Mouse (Mus musculus): Measurements from ENCODE around the gene Tnni3. TPM values are rescaled to one million over a fixed set of nuclear protein-coding genes. Genes with fewer than 3 reads are reported as not detected.

Gene Tnni3
- total RNA-seq, 2 experiments from 2014 or later = 5.2 to 6.0 TPM

DNA sequence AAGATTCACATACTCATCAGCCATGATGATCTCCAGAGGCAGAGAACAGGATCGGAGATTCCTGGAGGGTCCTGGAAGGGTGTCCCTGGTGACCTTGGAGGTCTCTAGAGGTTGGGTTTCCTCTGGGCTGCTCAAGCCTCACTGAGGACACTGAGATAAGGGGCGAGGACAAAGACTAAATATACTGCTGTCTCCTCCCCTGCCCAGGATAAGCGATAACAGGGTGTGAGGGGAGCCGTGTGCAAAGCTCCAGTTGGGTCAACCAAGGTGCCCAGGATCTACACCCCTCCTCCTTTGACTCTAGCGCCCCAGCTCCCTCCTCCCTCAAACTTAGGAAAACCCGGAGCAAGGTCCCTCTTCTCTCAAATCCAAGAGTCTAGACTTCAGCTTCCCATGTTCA, 1.7 kb downstream of the Tnni3 start:
- ATAC-seq (replicated peaks; ENCODE audit: poor library complexity) = no peak

GRCm38 (mm10) chr7:4521231-4522003, 2.6 kb downstream of the Tnni3 start:
- peak; percentile 18; the same call in 1 of the 2 replicates for ATAC-seq (replicated peaks; ENCODE audit: poor library complexity)

DNA sequence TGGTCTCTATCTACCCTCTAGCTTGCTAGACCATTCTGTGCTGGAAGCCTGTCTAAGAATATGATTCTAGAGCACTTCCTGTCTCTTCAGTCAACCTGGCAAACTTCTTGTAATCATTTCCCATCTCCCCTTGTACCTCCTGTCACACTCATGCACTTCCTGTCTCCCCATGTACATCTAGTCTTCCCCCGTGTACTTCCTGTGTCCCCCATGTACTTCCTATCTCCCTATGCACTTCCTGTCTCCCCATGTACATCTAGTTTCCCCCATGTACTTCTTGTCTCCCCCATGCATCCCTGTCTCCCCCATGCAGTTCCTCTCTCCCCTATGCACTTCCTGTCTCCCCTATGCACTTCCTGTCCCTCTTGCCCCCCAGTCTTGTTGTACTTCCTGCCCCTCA, 5.5 kb downstream of the Tnni3 start:
- ATAC-seq (replicated peaks; ENCODE audit: poor library complexity) = no peak

DNA sequence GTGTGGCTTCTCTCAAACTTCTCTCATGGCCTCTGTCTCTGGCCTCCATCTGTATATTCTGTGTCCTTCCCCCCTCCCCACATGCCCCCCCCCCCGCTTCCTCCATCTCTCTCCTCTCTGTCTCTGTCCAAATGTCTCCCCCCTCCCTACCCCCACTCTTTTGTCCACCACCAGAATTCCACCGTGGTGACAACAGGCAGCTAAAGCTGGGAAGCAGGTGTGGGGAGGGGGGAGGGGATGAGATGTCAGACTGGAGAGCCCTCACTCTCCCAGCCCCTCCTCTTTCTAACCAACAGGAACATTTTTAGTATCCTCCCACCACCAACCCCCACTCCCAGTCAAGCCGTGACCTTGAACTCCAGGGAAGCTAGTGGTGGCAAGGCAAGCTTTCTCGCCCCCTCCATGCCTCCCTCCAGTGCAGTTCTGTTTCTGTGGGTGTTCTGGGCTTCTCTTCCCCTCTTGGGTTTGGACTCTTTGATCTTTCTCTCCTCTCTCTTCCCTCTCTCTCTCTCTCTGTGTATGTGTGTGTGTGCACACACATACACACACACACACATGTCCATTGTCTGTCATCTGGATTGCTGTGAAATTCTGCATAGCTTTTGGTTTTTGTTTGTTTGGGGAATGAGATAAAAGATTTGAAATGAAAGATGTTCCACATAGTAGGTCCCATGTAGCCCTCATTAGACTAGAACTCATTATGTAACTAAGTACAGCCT, 7.5 kb downstream of the Tnni3 start, which contains the start of gene Tnnt1:
Tnnt1 (minus strand) TSS at position 51 of the 719 bp plus-strand sequence.
- ATAC-seq (replicated peaks; ENCODE audit: poor library complexity) = no peak

DNA sequence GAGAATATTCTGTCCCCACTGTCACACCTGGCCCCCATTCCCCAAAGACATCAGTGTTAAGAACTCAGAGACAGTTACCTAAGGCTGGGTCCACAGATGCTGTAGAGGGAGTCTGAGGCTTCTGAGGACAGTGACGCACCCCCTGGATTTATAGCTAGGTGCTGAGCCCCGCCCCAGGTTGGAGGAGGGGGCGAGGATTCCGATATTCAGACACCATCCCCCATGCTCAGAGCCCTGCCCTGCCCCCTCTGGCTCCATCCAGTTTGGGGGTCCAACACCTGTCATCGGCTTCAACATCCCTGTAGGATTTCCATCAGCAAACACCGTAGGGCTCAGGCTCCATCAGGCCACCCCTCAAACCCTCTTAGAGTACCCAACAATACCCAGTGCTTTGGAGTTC, 8.2 kb downstream of the Tnni3 start:
- no peak for ATAC-seq (replicated peaks; ENCODE audit: poor library complexity)

- no peak for ATAC-seq (replicated peaks; ENCODE audit: poor library complexity)
Measured at GRCm38 (mm10) chr7:4513829-4514712, 10.0 kb downstream of the Tnni3 start.

- peak; percentile 69 for ATAC-seq (replicated peaks; ENCODE audit: poor library complexity)
Measured at GRCm38 (mm10) chr7:4513236-4513635, 10.8 kb downstream of the Tnni3 start.

DNA sequence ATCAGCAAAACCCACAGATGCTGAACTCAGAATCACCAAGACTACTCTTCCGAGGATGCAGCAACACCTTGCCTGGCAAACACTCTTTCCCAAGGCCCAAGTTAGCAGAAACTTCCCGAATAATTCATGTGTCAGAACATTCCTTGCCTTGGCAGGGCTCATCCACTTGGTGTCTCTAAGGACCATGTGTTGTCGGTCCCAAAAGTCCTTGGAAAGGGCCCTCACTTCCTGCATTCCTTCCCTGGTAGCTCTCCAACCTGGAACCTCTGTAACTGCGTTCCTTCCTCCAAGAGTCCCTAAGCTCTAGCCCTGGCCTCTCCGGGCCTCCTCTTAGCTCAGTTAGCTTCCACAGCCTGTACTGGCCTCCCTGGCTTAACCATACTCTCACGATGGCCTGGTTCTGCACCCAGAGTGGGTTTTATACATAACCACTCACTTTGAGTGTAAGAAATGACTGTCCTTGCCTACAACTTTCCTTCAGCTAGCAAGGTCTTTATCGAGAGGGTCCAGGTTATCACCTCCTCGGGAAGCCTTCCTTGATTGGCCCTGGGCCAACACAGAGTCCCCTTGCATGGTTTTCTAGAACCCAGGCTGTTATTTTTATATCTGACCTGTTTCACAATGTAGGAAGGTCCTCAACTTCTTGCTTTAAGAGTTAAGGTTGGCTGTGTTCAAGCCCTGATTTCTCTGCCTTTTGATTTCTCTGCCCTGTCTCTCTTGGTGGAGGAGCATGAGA, 12.4 kb downstream of the Tnni3 start:
- no peak for ATAC-seq (replicated peaks; ENCODE audit: poor library complexity)

DNA sequence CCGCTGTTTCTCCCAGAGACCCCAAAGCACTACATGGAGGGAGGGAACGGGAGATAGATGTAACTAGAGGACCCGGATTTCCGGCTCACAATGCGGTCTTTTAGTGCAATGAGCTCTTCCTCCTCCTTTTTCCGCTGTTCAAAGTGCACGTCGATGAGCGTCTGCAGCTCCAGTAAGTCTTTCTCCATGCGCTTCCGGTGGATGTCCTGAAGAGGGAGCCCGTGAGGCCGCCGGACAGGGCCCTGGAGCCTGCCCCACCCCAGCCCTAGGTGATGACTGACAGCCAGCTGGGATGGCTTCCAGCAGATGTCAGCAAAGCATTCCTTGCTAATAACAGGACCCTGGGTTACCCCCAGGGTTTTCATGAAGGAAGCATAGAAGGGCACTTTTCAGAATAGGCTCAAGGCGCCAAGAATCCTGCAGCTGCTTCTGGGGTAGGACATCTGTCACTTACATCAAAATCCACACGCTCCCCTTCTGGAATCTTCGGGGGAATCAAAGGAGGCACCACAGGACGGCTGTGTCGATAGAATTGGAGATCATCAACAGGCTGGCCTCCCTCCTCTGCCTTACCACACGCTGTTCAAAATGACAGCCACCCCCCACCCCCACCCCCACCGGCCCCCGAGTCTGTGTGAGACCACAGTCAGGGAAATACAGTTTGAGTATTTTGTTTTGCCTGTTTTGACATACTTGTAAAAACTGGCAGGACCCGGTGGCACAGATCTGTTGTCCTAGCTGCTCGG, 14.0 kb downstream of the Tnni3 start:
- peak; percentile 87 for ATAC-seq (replicated peaks; ENCODE audit: poor library complexity)

DNA sequence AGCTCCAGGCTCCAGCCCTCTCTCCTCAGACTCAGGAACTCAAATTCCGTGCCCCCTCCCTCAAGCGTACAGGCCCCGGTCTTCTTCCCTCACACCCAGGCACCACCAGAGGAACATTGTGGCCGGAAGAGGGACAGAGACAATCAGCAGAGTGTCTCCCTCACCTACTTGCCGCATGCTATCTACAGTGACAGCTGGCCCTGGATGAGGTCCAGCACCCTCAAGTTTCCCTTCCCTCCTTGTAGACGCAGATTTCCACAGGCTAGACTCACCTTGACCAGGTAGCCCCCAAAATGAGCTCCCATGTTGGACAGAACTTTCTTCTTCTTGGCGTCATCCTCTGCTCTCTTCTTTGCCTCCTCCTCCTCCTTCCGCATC, 15.3 kb downstream of the Tnni3 start:
- ATAC-seq (replicated peaks; ENCODE audit: poor library complexity) = peak; percentile 20; the same call in 1 of the 2 replicates

- peak; percentile 33 for ATAC-seq (replicated peaks; ENCODE audit: poor library complexity)
Measured at GRCm38 (mm10) chr7:4508062-4508738, 15.8 kb downstream of the Tnni3 start.

DNA sequence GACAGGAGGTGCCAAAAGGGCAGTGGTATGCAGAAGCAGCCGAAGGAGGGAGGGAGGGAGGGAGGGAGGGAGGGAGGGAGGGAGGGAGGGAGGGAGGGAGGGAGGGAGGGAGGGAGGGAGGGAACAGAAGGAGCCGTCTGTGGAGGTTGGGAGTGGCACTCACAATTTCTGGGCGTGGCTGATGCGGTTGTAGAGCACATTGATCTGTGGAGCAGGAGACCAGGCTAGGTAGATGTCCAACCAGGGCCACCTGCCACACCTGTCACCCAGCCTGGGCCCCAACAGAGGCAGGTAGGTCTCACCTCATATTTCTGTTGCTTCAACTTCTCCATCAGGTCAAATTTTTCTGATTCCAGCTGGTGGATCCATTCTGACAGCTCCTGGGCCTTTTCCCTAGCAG, 16.8 kb downstream of the Tnni3 start:
- no peak for ATAC-seq (replicated peaks; ENCODE audit: poor library complexity)

GRCm38 (mm10) chr7:4504646-4505435, 19.2 kb downstream of the Tnni3 start:
- ATAC-seq (replicated peaks; ENCODE audit: poor library complexity) = peak; percentile 12

GRCm38 (mm10) chr7:4503858-4504257, 20.2 kb downstream of the Tnni3 start:
- no peak for ATAC-seq (replicated peaks; ENCODE audit: poor library complexity)

DNA sequence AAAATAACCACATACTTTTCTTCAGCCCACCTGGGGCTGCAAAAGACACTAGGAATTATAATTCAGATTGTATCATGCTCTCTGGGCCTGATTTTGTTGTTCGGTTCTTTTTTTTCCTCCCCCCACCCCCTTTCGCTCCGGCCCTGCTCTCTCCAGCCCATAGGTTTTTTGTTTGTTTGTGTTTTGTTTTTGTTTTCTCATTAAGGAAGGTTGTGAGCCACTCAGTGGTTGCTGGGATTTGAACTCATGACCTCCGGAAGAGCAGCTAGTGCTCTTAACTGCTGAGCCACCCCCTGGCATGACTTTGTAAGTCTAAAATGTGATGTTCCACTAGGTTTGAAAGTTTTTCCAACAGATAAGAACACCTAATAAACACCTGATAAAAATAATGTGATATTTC, 20.9 kb downstream of the Tnni3 start:
- no peak for ATAC-seq (replicated peaks; ENCODE audit: poor library complexity)

DNA sequence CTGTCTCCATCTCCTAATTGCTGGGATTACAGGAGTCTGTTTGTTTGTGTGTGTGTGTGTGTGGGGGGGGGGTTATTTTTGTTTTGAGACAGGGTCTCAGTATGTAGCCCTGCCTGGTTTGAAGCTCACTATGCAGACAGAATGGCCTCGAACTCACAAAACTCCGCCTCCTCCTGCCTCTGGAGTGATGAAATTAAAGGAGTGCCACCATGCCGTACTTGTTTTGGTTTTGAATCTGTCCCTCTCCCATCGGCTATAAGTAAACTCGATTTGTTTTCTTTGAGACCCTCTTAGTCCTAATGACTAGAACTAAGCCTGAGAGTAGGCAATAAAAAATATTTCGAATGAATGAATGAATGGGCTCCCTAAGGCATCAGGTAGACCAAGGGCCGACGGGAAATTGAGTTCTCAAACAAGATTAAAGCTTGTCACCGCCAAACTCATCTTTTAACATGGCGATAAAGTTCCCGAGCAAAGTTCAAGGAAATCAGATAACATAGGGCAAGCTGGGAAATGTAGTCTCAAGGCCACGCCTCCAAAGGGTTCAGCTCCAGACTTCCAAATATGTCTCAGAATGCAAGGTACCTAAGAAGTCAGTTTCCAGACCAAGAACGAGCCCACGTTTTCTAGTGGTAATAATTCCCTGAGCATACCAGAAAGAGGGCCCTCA, 21.5 kb downstream of the Tnni3 start:
- no peak for ATAC-seq (replicated peaks; ENCODE audit: poor library complexity)

DNA sequence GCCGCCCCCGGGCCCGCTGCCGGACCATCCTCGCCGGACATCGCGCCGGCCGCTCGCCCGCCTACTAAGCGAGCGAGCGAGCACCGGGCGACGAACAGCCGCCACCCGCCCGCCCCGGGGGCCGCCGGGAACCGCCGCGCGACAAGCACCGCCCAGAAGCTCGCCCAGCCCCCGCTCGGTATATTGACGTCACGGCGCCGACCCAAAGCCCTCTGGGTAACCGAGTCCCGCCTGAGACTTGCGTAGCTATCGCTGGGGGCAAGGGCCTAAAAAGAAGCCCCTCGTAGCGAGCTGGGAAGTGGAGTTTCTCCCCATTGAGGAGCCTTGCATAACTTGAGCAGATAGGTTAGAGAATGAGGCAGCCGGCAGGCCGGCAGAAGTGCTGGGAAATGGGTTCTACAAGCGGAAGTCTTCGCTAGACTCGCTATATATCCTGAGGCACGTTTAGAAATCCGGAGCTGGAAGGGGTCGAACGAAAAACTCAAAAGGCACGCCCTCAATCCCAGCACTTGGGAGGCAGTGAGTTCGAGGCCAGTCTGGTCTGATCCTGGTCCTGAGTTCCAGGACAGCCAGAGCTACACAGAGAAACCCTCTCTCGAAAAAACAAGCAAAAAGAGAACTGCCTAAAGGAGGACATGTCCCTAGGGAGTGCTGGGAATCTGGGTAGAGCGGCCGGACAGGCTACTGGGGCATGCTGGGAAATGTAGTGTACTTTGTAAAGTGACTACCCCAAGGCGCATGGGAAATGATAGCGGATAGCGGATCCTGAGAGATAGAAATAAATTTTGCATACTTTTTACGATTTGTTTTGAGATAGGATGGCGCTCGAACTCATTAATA, 22.3 kb downstream of the Tnni3 start, which contains the start of gene Ppp1r12c:
Ppp1r12c (minus strand) TSS at position 123 of the 840 bp plus-strand sequence.
- peak; percentile 73 for ATAC-seq (replicated peaks; ENCODE audit: poor library complexity)
